Mouse (Mus musculus): ENCODE measurements around the gene Chrna9. TPM values are rescaled to one million over a fixed set of nuclear protein-coding genes. Genes with fewer than 3 reads are reported as not detected.
A peak's percentile ranks its signal among the peaks of the same experiment; 100 is the strongest.

Gene Chrna9
- total RNA-seq, 2 experiments from 2014 or later: not detected

DNA sequence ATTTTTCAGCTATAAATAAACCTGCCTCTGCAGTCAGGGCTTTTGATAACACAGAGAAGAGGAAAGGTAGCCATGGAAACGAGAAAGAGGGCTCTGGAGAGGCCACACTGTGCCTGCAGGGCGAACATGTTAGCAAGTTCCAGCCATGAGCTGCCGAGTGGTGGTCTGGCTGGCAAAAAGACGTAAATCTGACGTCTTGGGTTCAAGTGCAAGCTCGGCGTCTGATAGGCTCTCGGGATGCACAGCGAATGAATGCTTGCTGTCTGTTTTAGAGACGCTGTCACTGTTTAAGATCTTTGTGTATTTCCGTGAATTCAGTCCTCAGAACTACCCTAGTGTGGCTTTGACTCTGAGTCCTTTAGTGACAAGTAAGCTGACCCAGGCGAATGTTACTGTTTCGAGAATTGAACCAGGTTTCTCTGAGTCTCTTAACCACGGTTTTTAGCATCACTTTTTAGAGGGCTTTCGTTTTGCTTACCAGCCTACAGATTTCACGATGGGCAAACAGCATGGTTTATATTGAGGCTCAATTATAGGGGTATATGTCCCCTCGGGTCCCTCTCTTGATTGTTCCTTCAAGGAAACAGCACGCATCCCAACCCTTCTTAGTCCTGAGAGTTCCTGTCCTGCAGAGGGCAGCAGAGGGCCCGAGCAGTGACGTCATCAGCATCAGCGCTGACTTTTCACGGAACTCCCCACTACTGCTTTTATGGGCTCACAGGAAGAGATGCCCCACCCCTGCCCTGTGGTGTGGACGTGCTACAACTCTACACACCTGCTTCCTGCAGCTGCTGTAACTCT, 20.8 kb downstream of the Chrna9 start:
- peak; percentile 64 for ATAC-seq (replicated peaks; ENCODE audit: poor library complexity, severe bottlenecking)

DNA sequence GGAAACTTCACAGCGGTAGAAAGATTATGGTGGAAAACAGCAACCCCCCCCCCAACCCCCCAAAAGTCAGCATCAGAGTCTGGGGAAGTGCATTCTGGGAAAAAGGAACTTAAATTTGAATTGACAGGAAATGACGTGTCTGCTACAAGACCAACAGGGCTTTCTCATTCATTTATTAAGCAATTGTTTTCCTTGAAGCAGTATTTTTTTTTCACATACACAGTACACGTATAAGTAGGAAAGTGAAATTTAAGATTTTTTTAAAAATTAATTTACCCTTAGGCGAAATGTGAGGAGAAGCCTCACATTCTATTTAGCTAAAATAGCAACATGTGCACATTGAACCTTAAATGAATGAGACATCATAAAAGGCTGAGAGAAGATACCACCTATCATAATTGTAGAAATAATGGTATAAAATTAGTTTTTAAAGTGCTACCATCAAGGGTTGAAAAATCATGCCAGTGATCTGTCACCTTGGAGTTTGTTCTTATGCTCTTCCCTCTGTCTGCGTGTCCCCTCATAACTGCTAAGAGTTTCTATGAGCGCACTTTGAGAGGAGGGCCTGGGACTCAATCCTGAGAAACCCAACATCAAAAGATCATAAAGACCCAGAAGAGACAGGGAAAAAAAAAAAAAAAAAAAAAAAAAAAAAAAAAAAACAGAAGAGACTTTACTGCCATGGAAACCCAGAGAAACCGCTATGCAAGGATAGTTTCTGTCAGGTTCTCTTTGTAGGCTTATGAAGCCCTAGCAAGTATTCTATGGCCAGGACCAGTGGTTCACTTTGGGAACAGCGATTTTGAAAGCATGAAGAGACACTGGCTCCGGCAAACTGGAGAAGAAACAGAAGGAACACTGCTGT, 21.7 kb downstream of the Chrna9 start:
- peak; percentile 44; the same call in 1 of the 2 replicates for ATAC-seq (replicated peaks; ENCODE audit: poor library complexity, severe bottlenecking)

GRCm38 (mm10) chr5:65958597-65958996, 23.9 kb downstream of the Chrna9 start:
- no peak for ATAC-seq (replicated peaks; ENCODE audit: poor library complexity, severe bottlenecking)

DNA sequence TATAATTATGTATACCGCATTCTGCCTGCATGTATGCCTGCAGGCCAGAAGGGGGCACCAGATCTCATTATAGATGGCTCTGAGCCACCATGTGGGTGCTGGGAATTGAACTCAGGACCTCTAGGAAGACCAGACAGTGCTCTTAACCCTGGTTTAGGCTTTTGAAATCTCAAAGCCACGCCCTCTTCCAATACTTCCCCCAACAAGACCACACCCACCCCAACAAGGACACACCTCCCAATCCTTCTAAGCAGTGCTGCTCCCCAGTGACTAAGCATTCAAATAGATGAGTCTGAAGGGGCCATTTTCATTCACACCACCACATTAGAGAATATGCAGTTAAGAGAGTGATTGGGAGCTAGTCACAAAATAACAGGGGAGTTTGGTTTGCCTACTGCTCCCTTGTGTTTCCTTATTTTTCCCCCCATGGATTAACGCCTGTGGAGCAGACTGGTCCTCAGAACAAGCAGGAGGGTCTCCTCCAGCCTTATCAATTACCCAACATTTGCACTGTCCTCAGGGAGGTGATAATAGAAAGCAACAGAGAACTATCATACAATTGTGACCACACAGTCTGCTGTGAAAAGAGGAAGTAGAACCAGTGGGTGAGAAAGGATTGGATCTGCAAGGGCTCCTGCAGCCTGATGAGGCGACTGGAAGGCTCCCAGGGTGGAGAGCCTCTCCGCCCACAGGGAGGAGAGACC, 25.3 kb downstream of the Chrna9 start:
- ATAC-seq (replicated peaks; ENCODE audit: poor library complexity, severe bottlenecking): peak; percentile 73

GRCm38 (mm10) chr5:65960597-65960950, 25.9 kb downstream of the Chrna9 start:
- ATAC-seq (replicated peaks; ENCODE audit: poor library complexity, severe bottlenecking): no peak

DNA sequence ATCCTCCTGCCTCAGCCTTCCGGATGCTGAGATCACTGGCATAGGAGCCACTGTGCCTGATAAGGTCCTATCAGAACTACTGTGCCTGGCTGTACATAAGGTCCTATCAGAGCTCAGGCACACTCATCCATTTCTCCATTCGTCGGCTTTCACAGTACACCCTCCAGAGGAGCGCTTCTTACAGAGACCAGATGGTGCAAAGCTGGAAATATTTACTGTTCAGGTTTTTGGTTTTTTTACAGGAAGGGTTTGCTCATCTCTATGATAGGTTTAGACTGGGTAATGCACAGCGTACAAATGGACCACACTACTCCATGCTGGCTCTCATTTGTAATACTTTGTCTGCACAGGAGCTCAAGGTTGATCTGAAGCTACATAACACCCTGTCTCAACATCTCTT, 28.6 kb downstream of the Chrna9 start:
- ATAC-seq (replicated peaks; ENCODE audit: poor library complexity, severe bottlenecking): no peak

- ATAC-seq (replicated peaks; ENCODE audit: poor library complexity, severe bottlenecking): no peak
These were observed 31.1 kb downstream of the Chrna9 start for GRCm38 (mm10) chr5:65965771-65966279.

GRCm38 (mm10) chr5:65967091-65967490, 32.4 kb downstream of the Chrna9 start:
- no peak for ATAC-seq (replicated peaks; ENCODE audit: poor library complexity, severe bottlenecking)

- no peak for ATAC-seq (replicated peaks; ENCODE audit: poor library complexity, severe bottlenecking)
These were observed 33.3 kb downstream of the Chrna9 start for GRCm38 (mm10) chr5:65968004-65968403.

- no peak for ATAC-seq (replicated peaks; ENCODE audit: poor library complexity, severe bottlenecking)
These were observed 38.5 kb downstream of the Chrna9 start for GRCm38 (mm10) chr5:65973189-65973588.

- ATAC-seq (replicated peaks; ENCODE audit: poor library complexity, severe bottlenecking): no peak
These were observed 41.0 kb downstream of the Chrna9 start for GRCm38 (mm10) chr5:65975731-65976130.

- ATAC-seq (replicated peaks; ENCODE audit: poor library complexity, severe bottlenecking): no peak
These were observed 51.7 kb downstream of the Chrna9 start for GRCm38 (mm10) chr5:65986426-65986825.

GRCm38 (mm10) chr5:65987004-65987403, 52.3 kb downstream of the Chrna9 start:
- ATAC-seq (replicated peaks; ENCODE audit: poor library complexity, severe bottlenecking): peak; percentile 36

- ATAC-seq (replicated peaks; ENCODE audit: poor library complexity, severe bottlenecking): peak; percentile 76
These were observed 56.5 kb downstream of the Chrna9 start for GRCm38 (mm10) chr5:65991191-65991590.

DNA sequence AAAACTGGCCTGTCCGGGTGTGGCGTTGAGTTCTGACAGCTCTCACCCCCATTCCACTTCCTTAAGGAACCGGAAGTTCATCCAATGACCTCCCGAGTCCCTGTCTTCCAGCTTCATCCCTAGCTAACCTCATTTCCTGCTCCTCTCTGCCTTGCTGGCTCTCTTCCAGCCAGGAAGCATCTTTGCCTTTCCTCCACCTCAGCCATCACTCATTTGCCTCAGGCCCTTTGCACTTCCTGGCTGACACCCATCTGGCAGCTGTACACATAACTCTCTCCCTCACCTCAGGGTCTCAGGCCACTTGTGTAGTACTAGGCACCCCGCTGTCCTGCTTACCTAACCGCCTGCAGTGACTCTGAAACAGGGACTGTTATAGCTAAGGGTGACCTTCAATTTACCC, 59.9 kb downstream of the Chrna9 start:
- ATAC-seq (replicated peaks; ENCODE audit: poor library complexity, severe bottlenecking): no peak

DNA sequence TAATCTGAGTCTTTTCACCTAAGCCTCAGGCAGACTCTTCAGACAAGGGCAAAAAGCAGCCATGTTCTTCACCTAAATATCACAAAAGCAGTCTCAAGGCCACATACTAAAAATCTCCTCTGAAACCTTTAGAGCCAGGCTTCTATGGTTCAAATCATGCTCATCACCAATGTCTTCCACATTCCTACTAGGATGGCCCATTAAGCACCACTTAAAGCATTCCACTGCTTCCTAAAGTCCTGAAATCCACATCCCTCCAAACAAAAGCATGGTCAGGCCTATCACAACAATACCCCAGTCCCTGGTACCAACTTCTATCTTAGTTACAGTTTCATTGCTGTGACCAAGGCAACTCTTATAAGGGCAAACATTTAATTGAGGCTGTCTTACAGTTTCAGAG, 63.1 kb downstream of the Chrna9 start:
- ATAC-seq (replicated peaks; ENCODE audit: poor library complexity, severe bottlenecking): no peak

GRCm38 (mm10) chr5:65999106-65999505, 64.4 kb downstream of the Chrna9 start:
- ATAC-seq (replicated peaks; ENCODE audit: poor library complexity, severe bottlenecking): no peak

DNA sequence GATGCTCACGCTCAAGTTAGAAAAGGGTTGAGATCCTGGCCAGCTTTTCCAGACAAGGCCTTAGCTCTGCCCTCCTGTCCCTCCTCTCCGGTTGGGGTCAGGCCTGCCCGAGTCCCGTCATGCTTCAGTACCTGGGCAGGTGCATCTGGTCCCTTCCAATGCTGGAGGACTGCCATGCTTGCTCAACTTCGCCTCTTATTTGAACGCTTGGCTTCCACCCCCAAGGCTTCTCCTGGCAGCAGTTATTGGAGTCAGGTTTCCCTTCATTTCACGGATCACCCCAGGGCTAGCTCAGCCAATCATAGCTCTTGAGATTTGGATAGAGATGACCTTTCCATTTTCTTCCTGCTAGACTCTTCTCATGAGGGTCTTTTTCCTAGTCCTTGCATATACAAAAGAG, 65.4 kb downstream of the Chrna9 start:
- ATAC-seq (replicated peaks; ENCODE audit: poor library complexity, severe bottlenecking): no peak

DNA sequence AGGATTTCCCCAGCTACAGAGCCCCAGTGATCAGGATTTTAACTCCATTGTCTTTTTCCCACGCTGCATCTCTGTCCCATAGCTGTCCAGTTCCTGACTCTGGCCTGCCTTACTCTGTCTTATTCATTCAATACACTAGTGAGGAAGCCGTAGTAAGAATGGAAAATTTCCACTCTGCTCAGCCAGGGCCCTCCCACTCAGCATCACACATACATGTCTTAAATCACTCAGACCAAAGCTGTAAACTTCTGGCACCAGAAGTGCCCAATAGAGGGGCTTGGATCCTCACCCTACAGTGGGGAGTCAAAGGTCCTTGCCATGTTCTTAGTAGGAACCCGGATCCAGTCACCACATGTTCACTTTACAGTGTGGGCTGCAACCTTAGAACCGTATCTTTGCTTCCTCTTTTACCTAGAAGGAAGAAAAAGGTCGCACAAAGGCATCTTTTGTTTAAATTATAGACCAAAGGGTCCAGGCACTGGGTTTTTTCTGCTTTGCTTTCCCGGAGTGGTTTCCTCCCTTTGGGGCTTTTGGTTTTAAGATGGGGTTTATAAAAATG, 65.9 kb downstream of the Chrna9 start:
- peak; percentile 47 for ATAC-seq (replicated peaks; ENCODE audit: poor library complexity, severe bottlenecking)

DNA sequence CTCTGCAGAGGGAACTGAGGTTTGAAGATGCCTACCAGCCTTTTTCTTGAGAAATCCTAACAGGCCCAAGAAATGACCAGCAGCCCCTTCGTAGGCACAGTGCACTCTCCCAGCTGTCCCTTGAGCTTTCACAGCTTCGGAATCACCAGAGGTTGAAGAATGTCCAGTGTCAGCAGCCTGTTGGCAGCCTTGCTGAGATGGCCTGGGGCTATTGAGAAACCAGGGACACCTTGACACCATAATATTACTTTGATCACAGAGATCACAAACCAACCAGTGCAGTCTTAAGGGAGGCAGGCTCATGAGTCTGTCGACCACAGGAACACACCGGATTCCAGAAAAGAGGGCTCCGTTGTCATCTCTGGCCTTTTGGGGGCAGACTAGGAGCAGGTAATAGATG, 66.5 kb downstream of the Chrna9 start:
- ATAC-seq (replicated peaks; ENCODE audit: poor library complexity, severe bottlenecking): no peak

All from granulocyte monocyte progenitor cell, adult 5-6 weeks (primary cell).